Mouse (Mus musculus) hindbrain, embryonic 14.5 days (tissue): ENCODE results near the gene Rxra. TPM values are rescaled to one million over a fixed set of nuclear protein-coding genes. Genes with fewer than 3 reads are reported as not detected.

ENCODE experiments used
- ATAC-seq: fragments of 200-750 bp; cut with Nextera tagmentation; 2 replicates; pipeline ENCODE4 v1.8.0; 2017; ENCODE audit warnings: moderate number of reproducible peaks, mild to moderate bottlenecking, moderate TSS enrichment, moderate library complexity; ENCODE audit not compliant: low FRiP score
- DNase-seq: peaks from one replicate; pipeline ENCODE4 v3.0.0-alpha.2; 2015; ENCODE audit warnings: low spot score
- H3K27ac ChIP-seq: fragments of 300-500 bp; sonication (generic); 2 replicates; pipeline ENCODE4 v1.5.1; 2014; ENCODE audit warnings: mild to moderate bottlenecking, moderate library complexity
- H3K27me3 ChIP-seq: fragments of 300-500 bp; sonication (generic); 2 replicates; pipeline ENCODE4 v1.6.1; 2014; ENCODE audit warnings: mild to moderate bottlenecking, low read length, mixed read lengths; ENCODE audit not compliant: control insufficient read depth, insufficient read depth
- H3K36me3 ChIP-seq: fragments of 300-500 bp; sonication (generic); replicated peaks from 2 replicates; pipeline ENCODE4 v1.6.1; 2014; ENCODE audit not compliant: control insufficient read depth, insufficient read depth
- H3K4me1 ChIP-seq: fragments of 300-500 bp; sonication (generic); replicated peaks from 2 replicates; pipeline ENCODE4 v1.6.1; 2014; ENCODE audit warnings: antibody characterized with exemption, low read length, mixed read lengths; ENCODE audit not compliant: control insufficient read depth, insufficient read depth
- H3K4me2 ChIP-seq: fragments of 300-500 bp; sonication (generic); replicated peaks from 2 replicates; pipeline ENCODE4 v1.6.1; 2014; ENCODE audit warnings: mild to moderate bottlenecking, moderate library complexity
- H3K4me3 ChIP-seq: fragments of 300-500 bp; sonication (generic); replicated peaks from 2 replicates; pipeline ENCODE4 v1.5.1; 2014; ENCODE audit warnings: mild to moderate bottlenecking, low read length
- H3K9ac ChIP-seq: fragments of 300-500 bp; sonication (generic); 2 replicates; pipeline ENCODE4 v1.6.1; 2014
- H3K9me3 ChIP-seq: fragments of 300-500 bp; sonication (generic); 2 replicates; pipeline ENCODE4 v1.6.1; 2016; ENCODE audit warnings: low read length; ENCODE audit not compliant: control insufficient read depth
- WGBS: fragments of 180-500 bp; shearing (Covaris S2); extraction: QIAGEN DNeasy Blood & Tissue Kit; methylation state at CpG from one replicate; pipeline ENCODE4 v1.1.7; 2014; 5-methylcytosine and 5-hydroxymethylcytosine counted together
- polyA plus RNA-seq: library from polyadenylated mRNA; unstranded; fragments of >200 nt; fragmentation: Nextera tagmentation; extraction: Ambion mirVana; gene quantifications from 2 replicates; pipeline ENCODE4 v1.2.1, GENCODE M21; 2014

Rxra gene
- polyA plus RNA-seq, 1 experiment from 2014 or later: 2.4 TPM

DNA sequence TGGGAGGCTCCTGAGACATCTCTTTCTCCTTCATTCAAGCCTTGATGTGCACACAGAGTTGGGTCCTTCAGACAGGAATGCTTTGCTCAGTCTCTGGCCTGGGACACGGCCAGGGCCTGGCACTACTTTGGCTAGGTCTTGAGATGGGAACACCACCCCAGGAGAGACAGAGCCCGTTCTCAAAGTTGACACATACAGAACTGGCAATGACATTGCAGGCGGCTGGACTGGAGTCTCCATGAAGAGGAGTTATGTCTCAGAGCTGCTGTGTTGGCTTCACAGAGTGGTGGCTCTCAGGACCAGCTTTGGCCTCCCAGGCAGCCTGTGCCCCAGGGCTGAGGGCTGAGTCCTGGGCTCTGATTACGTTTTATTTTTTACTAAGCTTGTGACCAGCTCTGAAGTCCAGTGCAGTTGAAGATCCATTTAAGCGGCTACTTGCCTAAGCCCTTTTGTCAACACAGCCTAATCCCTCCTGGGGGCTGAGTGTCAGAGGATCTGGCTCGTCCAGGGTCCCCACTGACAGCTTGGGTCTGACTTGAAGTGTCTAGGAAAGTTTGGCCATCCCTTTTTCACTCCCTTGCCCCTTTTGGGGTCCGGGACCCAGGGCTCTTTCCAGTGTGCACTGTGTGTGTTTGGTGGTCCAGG, 2.7 kb downstream of the Rxra start:
- ATAC-seq: no peak
- peak overlapping the region; percentile 78 for H3K4me3 ChIP-seq

GRCm38 (mm10) chr2:27679621-27680025, 3.4 kb downstream of the Rxra start:
- Histone ChIP-seq H3K36me3 (no peaks in the 10 kb centered on the region), H3K4me2 (peak overlapping the region; percentile 93), H3K9ac (peak overlapping the region; percentile 8; the same call in 1 of the 2 replicates), H3K9me3 (no peaks in the 10 kb centered on the region), H3K27me3 (no peaks in the 10 kb centered on the region), H3K4me3 (no peak overlapping the region), H3K4me1 (peaks cover 71% of the 10 kb centered on the region), H3K27ac (no peak overlapping the region)
- WGBS: 19% methylated on average over 3 of the region's 3 CpGs
- ATAC-seq: no peak
- no peak for DNase-seq

More for the DNA sequence above, 2.7 kb downstream of the Rxra start:
- H3K9me3 ChIP-seq: no peaks in the 10 kb centered on the region
- peak overlapping the region; percentile 93 for H3K4me2 ChIP-seq
- no peak for DNase-seq
- no peaks in the 10 kb centered on the region for H3K27me3 ChIP-seq
- H3K27ac ChIP-seq: no peak overlapping the region
- peaks cover 65% of the 10 kb centered on the region for H3K4me1 ChIP-seq
- H3K36me3 ChIP-seq: no peaks in the 10 kb centered on the region
- WGBS: 24% methylated on average over 7 of the region's 7 CpGs
- peak overlapping the region; percentile 8; the same call in 1 of the 2 replicates for H3K9ac ChIP-seq

- Histone ChIP-seq H3K9ac (0 out of 2 replicates have a peak overlapping the region, but pooled peaks have one; percentile 8), H3K36me3 (no peaks in the 10 kb centered on the region), H3K4me3 (no peak overlapping the region), H3K4me1 (peaks cover 71% of the 10 kb centered on the region), H3K27ac (no peak overlapping the region), H3K9me3 (no peaks in the 10 kb centered on the region), H3K27me3 (no peaks in the 10 kb centered on the region), H3K4me2 (peak overlapping the region; percentile 93)
- WGBS: 64% methylated on average over 6 of the region's 6 CpGs
- ATAC-seq (no peak), DNase-seq (no peak)
Measured at GRCm38 (mm10) chr2:27680058-27680457, 3.8 kb downstream of the Rxra start.

DNA sequence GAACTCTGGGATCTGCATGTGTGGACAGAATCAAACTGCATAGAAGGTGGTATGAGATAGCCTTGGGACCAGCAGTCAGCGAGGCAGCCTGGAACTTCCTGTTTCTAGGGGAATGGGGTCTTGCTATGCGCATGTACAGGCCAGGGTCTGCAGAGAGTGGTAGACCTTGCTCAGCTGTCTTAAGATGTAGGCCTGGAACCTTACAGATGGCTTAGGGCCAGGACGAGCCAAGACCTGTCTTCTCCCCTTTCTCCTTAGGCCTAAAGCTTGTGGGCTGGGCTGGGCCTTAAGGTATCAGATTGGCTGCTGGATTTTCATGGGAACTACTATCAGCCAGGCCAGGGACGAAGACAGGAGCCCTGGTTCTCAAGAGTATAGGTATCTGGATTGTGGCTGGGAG, 4.4 kb downstream of the Rxra start:
- Histone ChIP-seq H3K27ac (no peak overlapping the region), H3K4me1 (peaks cover 71% of the 10 kb centered on the region), H3K9ac (0 out of 2 replicates have a peak overlapping the region, but pooled peaks have one; percentile 8), H3K4me3 (no peak overlapping the region), H3K36me3 (no peaks in the 10 kb centered on the region), H3K27me3 (no peaks in the 10 kb centered on the region), H3K4me2 (peak overlapping the region; percentile 93), H3K9me3 (no peaks in the 10 kb centered on the region)
- no peak for ATAC-seq
- no peak for DNase-seq
- WGBS: 90% methylated on average over 4 of the region's 4 CpGs

GRCm38 (mm10) chr2:27681426-27681825, 5.2 kb downstream of the Rxra start:
- no peak for DNase-seq
- Histone ChIP-seq H3K9me3 (no peaks in the 10 kb centered on the region), H3K27ac (0 out of 2 replicates have a peak overlapping the region, but pooled peaks have one; percentile 18), H3K4me3 (no peak overlapping the region), H3K27me3 (no peaks in the 10 kb centered on the region), H3K4me2 (no peak overlapping the region), H3K4me1 (peaks cover 65% of the 10 kb centered on the region), H3K9ac (peak overlapping the region; percentile 0), H3K36me3 (no peaks in the 10 kb centered on the region)
- 72% methylated on average over 4 of the region's 4 CpGs for WGBS
- ATAC-seq: no peak

DNA sequence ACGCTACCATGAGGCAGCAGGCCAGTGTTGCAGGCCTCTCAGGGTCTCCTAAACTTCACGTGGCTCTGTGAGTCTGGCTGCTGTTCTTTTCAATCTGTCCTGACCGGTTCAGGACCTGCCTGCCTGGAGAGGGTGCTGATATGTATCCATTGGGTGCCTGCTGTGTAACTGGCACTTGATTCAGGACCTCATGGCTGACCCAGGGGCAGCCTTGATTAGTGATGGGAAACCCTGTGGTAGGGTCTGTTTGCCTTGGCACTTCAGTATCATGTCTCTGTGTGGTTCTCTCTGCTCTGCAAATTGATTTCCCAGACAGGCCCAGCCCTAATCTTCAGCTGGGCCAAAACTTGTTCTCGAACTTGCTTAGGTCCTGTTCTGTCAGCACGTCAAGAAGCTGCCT, 5.9 kb downstream of the Rxra start:
- H3K27me3 ChIP-seq: no peaks in the 10 kb centered on the region
- no peak overlapping the region for H3K4me2 ChIP-seq
- H3K4me3 ChIP-seq: no peak overlapping the region
- H3K27ac ChIP-seq: peak overlapping the region; percentile 18
- no peak for ATAC-seq
- WGBS: 45% methylated on average over 5 of the region's 5 CpGs
- H3K4me1 ChIP-seq: peaks cover 65% of the 10 kb centered on the region
- no peaks in the 10 kb centered on the region for H3K9me3 ChIP-seq
- DNase-seq: no peak
- H3K9ac ChIP-seq: peak overlapping the region; percentile 0; the same call in 1 of the 2 replicates
- H3K36me3 ChIP-seq: no peaks in the 10 kb centered on the region

DNA sequence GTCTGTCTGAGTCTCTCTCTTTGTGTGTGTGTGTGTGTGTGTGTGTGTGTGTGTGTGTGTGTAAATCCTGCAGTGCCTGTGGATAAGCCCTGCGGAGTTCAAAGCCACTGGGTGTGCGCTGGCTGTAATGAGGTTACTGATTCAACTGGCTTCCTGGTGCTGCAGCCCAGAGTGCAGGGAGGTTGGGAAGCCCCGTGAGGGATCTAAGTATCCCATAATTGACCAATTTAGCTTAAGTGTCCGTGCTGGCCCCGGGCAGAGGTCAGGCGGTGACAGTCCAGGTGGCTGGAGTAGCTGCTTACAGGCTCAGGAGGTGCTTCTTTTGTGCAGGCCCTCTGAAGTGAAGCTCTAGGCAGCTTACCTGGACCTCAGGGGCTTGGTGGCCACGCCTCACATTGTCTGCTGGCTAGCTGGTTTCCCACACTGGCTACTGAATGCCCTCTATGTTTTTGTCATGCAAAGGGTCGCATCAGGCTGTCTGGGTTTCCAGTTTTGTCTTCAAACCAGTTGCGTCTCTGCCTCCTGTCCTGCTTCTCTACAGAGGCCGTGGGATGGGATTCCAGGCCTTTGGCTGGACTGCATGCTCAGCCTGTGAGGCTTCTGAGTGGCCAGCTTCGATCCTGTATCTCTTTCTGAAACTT, 7.9 kb downstream of the Rxra start:
- no peaks in the 10 kb centered on the region for H3K9me3 ChIP-seq
- WGBS: 36% methylated on average over 11 of the region's 11 CpGs
- H3K27me3 ChIP-seq: no peaks in the 10 kb centered on the region
- no peak overlapping the region for H3K27ac ChIP-seq
- no peak for DNase-seq
- no peak for ATAC-seq
- no peak overlapping the region for H3K4me2 ChIP-seq
- H3K4me3 ChIP-seq: no peak overlapping the region
- H3K4me1 ChIP-seq: peaks cover 50% of the 10 kb centered on the region
- no peak overlapping the region for H3K9ac ChIP-seq
- no peaks in the 10 kb centered on the region for H3K36me3 ChIP-seq

DNA sequence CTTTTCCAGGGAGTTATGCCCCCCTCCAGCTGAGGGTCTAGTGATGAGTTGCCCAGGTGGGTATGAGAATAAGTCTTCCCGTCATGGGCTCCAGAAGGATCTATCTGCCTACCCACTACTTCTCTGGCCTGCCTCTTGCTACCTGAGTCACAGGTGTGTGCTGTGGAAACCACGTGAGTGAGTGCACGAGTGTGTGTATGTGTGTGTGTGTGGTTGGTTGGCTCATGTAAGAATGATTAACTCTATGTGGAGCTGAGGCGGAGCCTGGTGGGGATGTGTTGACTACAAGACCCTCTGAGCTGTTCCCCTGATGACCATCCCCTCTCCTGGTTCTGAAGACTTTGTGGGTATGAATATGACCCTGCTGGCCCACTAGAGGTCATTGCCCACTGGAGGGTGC, 9.7 kb downstream of the Rxra start:
- H3K4me3 ChIP-seq: no peak overlapping the region
- no peaks in the 10 kb centered on the region for H3K27me3 ChIP-seq
- DNase-seq (no peak), ATAC-seq (no peak)
- no peak overlapping the region for H3K4me2 ChIP-seq
- no peak overlapping the region for H3K9ac ChIP-seq
- no peak overlapping the region for H3K27ac ChIP-seq
- 97% methylated on average over 4 of the region's 4 CpGs for WGBS
- H3K36me3 ChIP-seq: no peaks in the 10 kb centered on the region
- peaks cover 41% of the 10 kb centered on the region for H3K4me1 ChIP-seq
- H3K9me3 ChIP-seq: no peaks in the 10 kb centered on the region

DNA sequence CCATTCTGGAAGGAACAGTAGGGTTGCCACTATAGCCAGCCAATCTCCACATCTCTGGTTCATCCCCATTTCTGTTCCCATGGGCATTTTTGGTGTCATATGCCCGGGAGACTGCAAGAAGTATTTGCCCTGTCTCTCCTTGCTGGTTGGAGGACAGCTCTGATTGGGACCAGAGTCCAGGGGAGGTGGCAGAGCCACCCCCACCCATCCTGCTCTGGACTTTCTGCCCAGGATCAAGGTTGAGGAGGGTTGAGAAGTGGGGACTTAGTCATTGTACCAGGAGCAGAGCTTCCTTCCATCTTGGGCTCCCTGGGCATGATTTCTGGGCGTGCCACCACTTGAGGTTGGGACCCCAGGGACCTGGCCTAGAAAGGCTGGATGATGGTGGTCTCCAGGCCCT, 10.1 kb downstream of the Rxra start:
- no peak for DNase-seq

More for the DNA sequence above, 10.1 kb downstream of the Rxra start:
- H3K4me2 ChIP-seq: no peak overlapping the region
- peaks cover 40% of the 10 kb centered on the region for H3K4me1 ChIP-seq
- no peaks in the 10 kb centered on the region for H3K36me3 ChIP-seq
- H3K9ac ChIP-seq: no peak overlapping the region
- WGBS: 92% methylated on average over 2 of the region's 2 CpGs
- H3K9me3 ChIP-seq: no peaks in the 10 kb centered on the region
- no peaks in the 10 kb centered on the region for H3K27me3 ChIP-seq
- no peak overlapping the region for H3K27ac ChIP-seq
- H3K4me3 ChIP-seq: no peak overlapping the region
- ATAC-seq: no peak
